Mouse (Mus musculus): Measurements from ENCODE around the gene Nedd4. TPM values are rescaled to one million over a fixed set of nuclear protein-coding genes. Genes with fewer than 3 reads are reported as not detected.
"Not testable (repeated sequence)": the region's sequence is repeated elsewhere in the genome, so short reads cannot be mapped to it uniquely, and the experiment has no call there.

Nedd4 gene
- polyA plus RNA-seq, 1 experiment: 195 TPM

GRCm38 (mm10) chr9:72641093-72641680 lies 21.0 kb upstream of the Nedd4 start:
- Histone ChIP-seq H3K79me2 (ENCODE audit: control insufficient read depth, insufficient read depth) (no peaks in the 10 kb centered on the region), H3K4me2 (ENCODE audit: low read depth) (peak overlapping the region; percentile 88), H3K27me3 (ENCODE audit: control insufficient read depth, insufficient read depth, insufficient read length) (no peaks in the 10 kb centered on the region), H3ac (ENCODE audit: control insufficient read depth, insufficient read length) (peak overlapping the region; percentile 40), H3K4me3 (peak overlapping the region; percentile 16), H3K36me3 (ENCODE audit: control insufficient read depth, insufficient read depth) (no peaks in the 10 kb centered on the region)
- TF ChIP-seq REST (IDR thresholded peaks at IDR 0.05; ENCODE audit: insufficient read depth, insufficient read length): no peak
- no peak for TF ChIP-seq CEBPB (IDR thresholded peaks at IDR 0.05; ENCODE audit: insufficient read depth, poor library complexity, severe bottlenecking)
- peak; percentile 71 for TF ChIP-seq POLR2AphosphoS2 (IDR thresholded peaks at IDR 0.05; ENCODE audit: insufficient read length, low read depth)
- peak; percentile 46 for TF ChIP-seq POLR2A (IDR thresholded peaks at IDR 0.05; ENCODE audit: insufficient read length, low read depth)
- TF ChIP-seq USF1 (IDR thresholded peaks at IDR 0.05; ENCODE audit: low read depth): no peak
- no peak for TF ChIP-seq TCF3 (IDR thresholded peaks at IDR 0.05; ENCODE audit: insufficient read length, low read depth)
- no peak for TF ChIP-seq SRF (IDR thresholded peaks at IDR 0.05; ENCODE audit: control insufficient read depth, insufficient read length, low read depth)
- TF ChIP-seq E2F4 (IDR thresholded peaks at IDR 0.05; ENCODE audit: insufficient read depth): no peak
- TF ChIP-seq MAX (IDR thresholded peaks at IDR 0.05; ENCODE audit: low read depth): no peak
- TF ChIP-seq MYOD1 (IDR thresholded peaks at IDR 0.05; ENCODE audit: control insufficient read depth in 1 of 3, insufficient read length in 2 of 3, low read depth in 2 of 3): peak in 1 of 3 experiments; percentile 1
- TF ChIP-seq MYOG (IDR thresholded peaks at IDR 0.05; ENCODE audit: control insufficient read depth in 1 of 3, insufficient read depth in 1 of 3, insufficient read length in 2 of 3, low read depth in 2 of 3): no peak
- no peak for TF ChIP-seq TCF12 (IDR thresholded peaks at IDR 0.05; ENCODE audit: insufficient read depth, poor library complexity, severe bottlenecking)

DNA sequence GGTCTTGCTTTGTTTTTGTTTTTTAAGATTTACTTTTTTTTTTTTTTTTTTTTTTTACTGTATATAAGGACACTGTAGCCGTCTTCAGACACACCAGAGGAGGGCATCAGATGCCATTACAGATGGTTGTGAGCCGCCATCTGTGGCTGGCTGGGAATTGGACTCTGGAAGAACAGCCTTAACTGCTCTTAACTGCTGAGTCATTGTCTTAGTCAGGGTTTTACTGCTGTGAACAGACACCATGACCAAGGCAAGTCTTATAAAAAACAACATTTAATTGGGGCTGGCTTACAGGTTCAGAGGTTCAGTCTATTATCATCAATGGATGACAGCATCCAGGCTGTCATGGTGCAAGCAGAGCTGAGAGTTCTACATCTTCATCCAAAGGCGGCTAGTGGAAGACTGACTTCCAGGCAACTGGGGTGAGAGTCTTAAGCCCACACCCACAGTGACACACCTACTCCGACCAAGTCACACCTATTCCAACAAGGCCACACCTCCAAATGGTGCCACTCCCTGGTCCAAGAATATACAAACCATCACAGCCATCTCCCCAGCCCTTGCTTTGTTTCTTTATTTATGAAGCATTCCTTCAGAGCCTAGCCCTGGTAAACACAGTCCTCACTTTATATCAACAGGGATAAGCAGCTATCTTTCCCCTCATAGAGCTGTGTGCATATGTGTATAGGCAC lies 19.2 kb upstream of the Nedd4 start:
- H3K4me3 ChIP-seq; H3ac ChIP-seq (ENCODE audit: control insufficient read depth, insufficient read length); H3K79me2 ChIP-seq (ENCODE audit: control insufficient read depth, insufficient read depth); H3K27me3 ChIP-seq (ENCODE audit: control insufficient read depth, insufficient read depth, insufficient read length); H3K36me3 ChIP-seq (ENCODE audit: control insufficient read depth, insufficient read depth); H3K4me2 ChIP-seq (ENCODE audit: low read depth): not testable (repeated sequence)

DNA sequence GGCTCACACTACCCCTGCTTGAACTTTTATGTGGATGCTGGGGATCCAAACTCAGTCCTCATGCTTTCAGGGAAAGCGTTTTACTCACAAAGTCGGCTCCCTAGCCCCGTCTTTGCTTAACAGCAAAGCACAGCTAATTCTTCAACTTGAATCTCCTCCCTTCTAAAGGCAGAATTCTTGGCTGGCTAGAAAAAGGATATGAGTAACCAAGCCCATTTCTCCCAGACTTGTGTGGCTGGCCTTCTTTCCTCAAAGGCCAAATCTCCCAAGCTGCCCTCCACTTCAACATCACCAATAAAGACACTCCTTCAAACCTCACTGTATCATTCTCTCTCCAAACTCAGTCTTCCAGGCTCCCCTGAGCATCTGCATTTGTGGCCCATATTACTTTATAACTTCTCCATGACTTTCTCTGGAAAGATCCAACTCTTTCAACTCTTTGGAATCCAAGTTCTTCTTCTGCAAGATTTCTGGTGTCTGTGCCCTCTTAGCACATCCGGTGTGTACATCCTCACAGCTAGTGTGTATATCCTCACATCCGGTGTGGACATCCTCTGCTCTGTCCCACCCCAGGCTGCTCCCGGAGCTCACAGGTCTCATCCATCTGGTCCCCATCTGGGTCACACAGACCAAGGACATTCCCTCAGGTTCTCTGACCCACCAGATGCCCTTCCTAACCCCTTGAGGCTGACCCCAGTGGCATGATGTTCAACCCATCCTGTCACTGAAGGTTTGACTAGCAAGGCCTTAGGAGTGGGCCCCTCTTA lies 18.3 kb upstream of the Nedd4 start:
- no peak for TF ChIP-seq CEBPB (IDR thresholded peaks at IDR 0.05; ENCODE audit: insufficient read depth, poor library complexity, severe bottlenecking)
- TF ChIP-seq USF1 (IDR thresholded peaks at IDR 0.05; ENCODE audit: low read depth): no peak
- no peak for TF ChIP-seq POLR2A (IDR thresholded peaks at IDR 0.05; ENCODE audit: insufficient read length, low read depth)
- no peak for TF ChIP-seq SRF (IDR thresholded peaks at IDR 0.05; ENCODE audit: control insufficient read depth, insufficient read length, low read depth)
- TF ChIP-seq TCF12 (IDR thresholded peaks at IDR 0.05; ENCODE audit: insufficient read depth, poor library complexity, severe bottlenecking): no peak
- TF ChIP-seq TCF3 (IDR thresholded peaks at IDR 0.05; ENCODE audit: insufficient read length, low read depth): no peak
- no peak for TF ChIP-seq MYOG (IDR thresholded peaks at IDR 0.05; ENCODE audit: control insufficient read depth in 1 of 3, insufficient read depth in 1 of 3, insufficient read length in 2 of 3, low read depth in 2 of 3)
- no peak for TF ChIP-seq MYOD1 (IDR thresholded peaks at IDR 0.05; ENCODE audit: control insufficient read depth in 1 of 3, insufficient read length in 2 of 3, low read depth in 2 of 3)
- no peak for TF ChIP-seq REST (IDR thresholded peaks at IDR 0.05; ENCODE audit: insufficient read depth, insufficient read length)
- TF ChIP-seq POLR2AphosphoS2 (IDR thresholded peaks at IDR 0.05; ENCODE audit: insufficient read length, low read depth): no peak
- no peak for TF ChIP-seq MAX (IDR thresholded peaks at IDR 0.05; ENCODE audit: low read depth)
- no peak for TF ChIP-seq E2F4 (IDR thresholded peaks at IDR 0.05; ENCODE audit: insufficient read depth)
- H3K4me3 ChIP-seq: no peak overlapping the region
- H3K27me3 ChIP-seq (ENCODE audit: control insufficient read depth, insufficient read depth, insufficient read length): no peaks in the 10 kb centered on the region
- H3K4me2 ChIP-seq (ENCODE audit: low read depth): peak overlapping the region; percentile 52
- H3K79me2 ChIP-seq (ENCODE audit: control insufficient read depth, insufficient read depth): no peaks in the 10 kb centered on the region
- no peaks in the 10 kb centered on the region for H3K36me3 ChIP-seq (ENCODE audit: control insufficient read depth, insufficient read depth)
- H3ac ChIP-seq (ENCODE audit: control insufficient read depth, insufficient read length): no peak overlapping the region

- no peak overlapping the region for H3ac ChIP-seq (ENCODE audit: control insufficient read depth, insufficient read length)
- H3K4me3 ChIP-seq: no peak overlapping the region
- no peaks in the 10 kb centered on the region for H3K36me3 ChIP-seq (ENCODE audit: control insufficient read depth, insufficient read depth)
- H3K79me2 ChIP-seq (ENCODE audit: control insufficient read depth, insufficient read depth): no peaks in the 10 kb centered on the region
- H3K27me3 ChIP-seq (ENCODE audit: control insufficient read depth, insufficient read depth, insufficient read length): no peaks in the 10 kb centered on the region
- peak overlapping the region; percentile 52 for H3K4me2 ChIP-seq (ENCODE audit: low read depth)
- TF ChIP-seq USF1 (IDR thresholded peaks at IDR 0.05; ENCODE audit: low read depth): no peak
- no peak for TF ChIP-seq POLR2A (IDR thresholded peaks at IDR 0.05; ENCODE audit: insufficient read length, low read depth)
- no peak for TF ChIP-seq CEBPB (IDR thresholded peaks at IDR 0.05; ENCODE audit: insufficient read depth, poor library complexity, severe bottlenecking)
- no peak for TF ChIP-seq MYOD1 (IDR thresholded peaks at IDR 0.05; ENCODE audit: control insufficient read depth in 1 of 3, insufficient read length in 2 of 3, low read depth in 2 of 3)
- TF ChIP-seq POLR2AphosphoS2 (IDR thresholded peaks at IDR 0.05; ENCODE audit: insufficient read length, low read depth): no peak
- no peak for TF ChIP-seq REST (IDR thresholded peaks at IDR 0.05; ENCODE audit: insufficient read depth, insufficient read length)
These were observed 17.6 kb upstream of the Nedd4 start for GRCm38 (mm10) chr9:72644418-72645110.
